Mouse (Mus musculus) left cerebral cortex, postnatal 25 days (tissue): Measurements from ENCODE around the gene Ikzf1. TPM values are rescaled to one million over a fixed set of nuclear protein-coding genes. Genes with fewer than 3 reads are reported as not detected.

Source experiments
- DNase-seq, 2 experiments: peaks; one replicate each; pipeline ENCODE4 v3.0.0; 2022; ENCODE audit warnings: low spot score in 2 of 2, mixed read lengths in 1 of 2
- intact Hi-C: fragments of 180-260 bp; cut with DNase I; formaldehyde crosslinking; loops from one replicate; pipeline ENCODE4 v1.15.1; 2025
- total RNA-seq, 2 experiments: library from RNA; stranded (reverse); gene quantifications; 2 replicates each; pipeline ENCODE4 v1.2.3; 2021

Ikzf1 gene
- total RNA-seq, 2 experiments from 2014 or later, result 3.1 to 4.0 TPM

GRCm38 (mm10) chr11:11688766-11689330 lies 4.0 kb downstream of the Ikzf1 start:
- intact Hi-C loops, result loop anchor here (5.0 kb wide), 1 partner anchor 127 kb away; no protein-coding TSS in a partner anchor
- no peak for DNase-seq

GRCm38 (mm10) chr11:11689701-11690058 lies 4.9 kb downstream of the Ikzf1 start:
- no peak for DNase-seq
- intact Hi-C loops, result loop anchor here (5.0 kb wide), 1 partner anchor 127 kb away; no protein-coding TSS in a partner anchor

GRCm38 (mm10) chr11:11690059-11690844 lies 5.4 kb downstream of the Ikzf1 start:
- intact Hi-C loops, result no loop called here
- DNase-seq, result no peak

- intact Hi-C loops, result no loop called here
- no peak for DNase-seq
Observed at GRCm38 (mm10) chr11:11690845-11691196, 6.0 kb downstream of the Ikzf1 start.

- DNase-seq, result no peak
- intact Hi-C loops, result no loop called here
Observed at GRCm38 (mm10) chr11:11691324-11692058, 6.7 kb downstream of the Ikzf1 start.

GRCm38 (mm10) chr11:11692558-11693166 lies 7.9 kb downstream of the Ikzf1 start:
- no peak for DNase-seq

GRCm38 (mm10) chr11:11693446-11693845 lies 8.6 kb downstream of the Ikzf1 start:
- DNase-seq, result no peak
- intact Hi-C loops, result no loop called here

More at GRCm38 (mm10) chr11:11692558-11693166, 7.9 kb downstream of the Ikzf1 start:
- intact Hi-C loops, result no loop called here

GRCm38 (mm10) chr11:11694072-11694471 lies 9.3 kb downstream of the Ikzf1 start:
- DNase-seq, result no peak
- intact Hi-C loops, result no loop called here

- intact Hi-C loops, result no loop called here
- DNase-seq, result no peak
Observed at GRCm38 (mm10) chr11:11694472-11695177, 9.8 kb downstream of the Ikzf1 start.

GRCm38 (mm10) chr11:11695211-11695887 lies 10.5 kb downstream of the Ikzf1 start:
- intact Hi-C loops, result no loop called here
- no peak for DNase-seq

- intact Hi-C loops, result no loop called here
- DNase-seq, result no peak
Observed at GRCm38 (mm10) chr11:11695907-11696306, 11.1 kb downstream of the Ikzf1 start.

GRCm38 (mm10) chr11:11696814-11697213 lies 12.0 kb downstream of the Ikzf1 start:
- intact Hi-C loops, result no loop called here
- DNase-seq, result no peak

GRCm38 (mm10) chr11:11701378-11701777 lies 16.6 kb downstream of the Ikzf1 start:
- intact Hi-C loops, result no loop called here
- no peak for DNase-seq

- intact Hi-C loops, result no loop called here
Observed at GRCm38 (mm10) chr11:11703776-11704175, 19.0 kb downstream of the Ikzf1 start.

GRCm38 (mm10) chr11:11708154-11708719 lies 23.4 kb downstream of the Ikzf1 start:
- intact Hi-C loops, result no loop called here
- no peak for DNase-seq

More at GRCm38 (mm10) chr11:11703776-11704175, 19.0 kb downstream of the Ikzf1 start:
- DNase-seq, result no peak

GRCm38 (mm10) chr11:11709311-11709710 lies 24.5 kb downstream of the Ikzf1 start:
- intact Hi-C loops, result no loop called here
- no peak for DNase-seq

GRCm38 (mm10) chr11:11710718-11711117 lies 25.9 kb downstream of the Ikzf1 start:
- no peak for DNase-seq
- intact Hi-C loops, result no loop called here

- no peak for DNase-seq
- intact Hi-C loops, result no loop called here
Observed at GRCm38 (mm10) chr11:11711748-11712147, 26.9 kb downstream of the Ikzf1 start.

- intact Hi-C loops, result no loop called here
- DNase-seq, result no peak
Observed at GRCm38 (mm10) chr11:11714676-11715075, 29.9 kb downstream of the Ikzf1 start.
